Mouse (Mus musculus): ENCODE data around the gene Lyzl6.
A peak's percentile ranks its signal among the peaks of the same experiment; 100 is the strongest.
"Not testable (repeated sequence)": the region's sequence is repeated elsewhere in the genome, so short reads cannot be mapped to it uniquely, and the experiment has no call there.

The Lyzl6 gene

DNA sequence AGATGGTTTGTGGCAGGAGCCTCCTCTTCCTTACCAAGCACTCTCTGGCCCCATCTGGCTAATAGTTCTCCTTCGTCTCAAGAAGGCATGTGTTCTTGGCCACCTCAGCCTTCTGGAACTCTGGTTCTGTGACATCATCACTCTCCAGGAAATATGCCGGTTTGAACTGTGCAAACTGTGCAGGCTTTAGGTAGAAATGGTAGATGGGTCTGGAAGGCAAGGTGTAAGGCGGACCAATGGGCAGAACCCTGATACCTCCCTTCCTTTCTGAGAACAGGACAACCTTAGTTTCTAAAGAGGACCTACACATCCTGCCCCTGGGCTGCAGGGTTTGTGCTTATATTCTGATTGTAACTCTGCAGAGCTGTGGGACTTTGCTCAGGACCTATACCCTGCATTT is at the start of gene Lyzl6:
Gene Lyzl6 (minus strand): TSS at position 101 of the 400 bp plus-strand sequence.
- no peak for DNase-seq (ENCODE audit: low spot score)

GRCm38 (mm10) chr11:103686706-103687105 is 48.0 kb upstream of the Lyzl6 start:
- no peak for DNase-seq (ENCODE audit: low spot score)

GRCm38 (mm10) chr11:103685261-103685736 is 46.6 kb upstream of the Lyzl6 start:
- DNase-seq (ENCODE audit: low spot score), result no peak

DNA sequence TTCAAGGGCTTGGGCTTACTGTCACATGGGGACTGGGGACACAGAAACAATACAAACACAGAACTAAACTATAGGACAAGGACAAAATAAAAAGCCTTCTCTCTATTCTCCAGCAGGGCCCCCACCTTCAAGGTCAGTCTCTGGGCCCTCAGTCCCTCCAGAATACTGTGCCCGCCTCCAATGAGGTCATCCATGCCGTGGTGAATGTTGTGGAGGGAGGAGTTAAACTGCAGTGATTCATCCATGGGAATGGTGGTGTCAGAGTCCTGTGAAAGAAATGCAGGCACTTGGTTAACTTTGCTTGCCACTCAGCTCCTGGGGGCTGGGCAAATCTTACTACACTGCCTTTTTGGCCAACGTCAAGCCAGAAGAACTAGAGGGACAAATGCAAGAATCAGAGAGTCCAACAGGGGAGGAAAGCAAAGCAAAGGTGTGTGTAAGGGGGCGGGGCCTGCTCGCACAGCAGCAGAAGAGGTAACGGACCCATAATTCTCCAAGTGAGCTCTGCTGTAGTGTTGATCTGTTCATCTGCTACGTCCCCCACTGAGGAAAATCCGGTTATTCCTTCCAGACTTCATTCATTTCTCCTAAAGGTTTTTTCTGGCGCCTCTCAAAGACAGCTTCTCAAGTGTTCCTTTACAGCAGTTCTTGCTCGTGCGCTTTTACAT is 45.1 kb upstream of the Lyzl6 start:
- no peak for DNase-seq (ENCODE audit: low spot score)

DNA sequence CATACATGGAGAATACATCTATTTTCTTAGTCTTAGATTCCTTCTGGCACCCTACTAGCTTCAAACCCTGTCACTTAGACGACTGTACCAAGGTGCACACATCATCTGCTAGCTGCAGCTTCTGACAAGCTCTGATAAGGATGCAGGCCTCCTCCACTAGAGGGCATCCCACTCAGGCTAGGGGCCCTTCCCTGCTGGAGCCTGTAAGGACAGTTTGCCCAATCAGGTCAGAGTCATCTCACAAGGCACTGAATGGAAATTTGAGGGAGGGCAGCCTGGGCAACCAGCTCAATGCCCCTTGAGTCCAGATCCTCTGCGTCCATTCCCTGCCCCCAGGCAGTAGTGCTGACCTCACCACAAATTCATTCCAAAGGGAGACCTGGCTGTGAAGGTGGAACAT is 38.4 kb upstream of the Lyzl6 start:
- DNase-seq (ENCODE audit: low spot score), result not testable (repeated sequence)

GRCm38 (mm10) chr11:103675556-103675955 is 36.9 kb upstream of the Lyzl6 start:
- no peak for DNase-seq (ENCODE audit: low spot score)

DNA sequence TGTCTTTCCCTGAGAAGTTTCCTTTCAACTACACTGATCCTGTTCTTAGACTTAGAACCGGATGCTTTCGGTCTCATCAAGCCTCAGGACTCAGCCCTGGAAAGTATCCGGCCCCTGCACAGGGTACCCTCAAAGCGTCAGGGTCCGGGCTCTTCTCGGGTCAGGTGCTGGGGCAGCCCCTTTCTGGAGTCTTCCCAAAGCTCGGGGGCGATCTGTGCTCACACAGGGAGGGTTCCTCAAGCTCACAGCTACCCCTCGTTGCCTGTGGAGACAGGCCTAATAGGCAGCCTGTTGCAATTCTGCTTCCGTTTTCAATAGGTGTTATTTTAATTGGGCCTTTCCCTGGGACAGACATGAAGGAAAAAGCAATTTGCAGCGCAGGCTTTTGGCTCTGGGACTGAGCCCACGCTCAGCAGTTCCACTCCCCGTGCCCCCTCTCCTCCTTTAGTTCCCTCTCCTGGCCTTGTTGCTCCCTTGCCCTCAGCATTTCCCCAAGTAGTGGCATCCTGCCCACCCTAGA is 28.3 kb upstream of the Lyzl6 start:
- no peak for DNase-seq (ENCODE audit: low spot score)

DNA sequence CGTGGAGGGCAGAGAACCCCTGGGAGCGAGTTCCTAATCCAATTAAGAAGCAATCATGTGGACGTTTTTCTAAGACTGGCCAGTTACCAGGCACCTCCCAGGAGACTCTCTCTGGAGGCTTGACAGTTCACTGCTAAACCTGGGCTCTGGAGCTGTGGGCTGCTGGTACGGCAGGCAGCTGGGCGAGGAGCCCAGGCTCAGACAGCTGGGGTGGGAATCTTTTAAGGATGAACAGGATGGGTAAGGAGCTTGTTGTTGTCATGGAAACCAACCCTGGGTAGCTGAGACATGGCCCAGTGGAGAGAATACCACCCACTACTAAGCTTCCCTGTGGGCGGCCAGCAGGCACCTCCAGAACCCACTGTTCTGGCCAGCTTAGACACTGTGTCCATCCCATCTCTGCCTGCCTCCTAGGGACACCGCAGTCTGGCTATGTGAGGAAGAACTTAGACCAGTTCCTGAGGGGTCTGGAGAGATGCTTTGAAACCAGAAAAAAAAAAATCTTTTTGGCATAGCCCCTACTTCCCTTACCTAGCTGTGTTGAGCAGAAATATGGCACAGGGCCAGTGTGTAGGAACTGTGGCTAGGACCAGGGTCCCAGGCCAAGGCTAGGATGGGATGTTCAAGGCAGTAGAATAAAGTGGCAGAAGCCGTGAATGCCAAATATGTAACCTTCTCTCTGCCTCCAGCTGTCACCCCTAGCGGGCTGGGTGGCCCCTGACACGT is 27.7 kb upstream of the Lyzl6 start:
- no peak for DNase-seq (ENCODE audit: low spot score)

- DNase-seq (ENCODE audit: low spot score), result no peak
These were observed 27.0 kb upstream of the Lyzl6 start for GRCm38 (mm10) chr11:103665695-103666094.

GRCm38 (mm10) chr11:103663119-103663518 is 24.4 kb upstream of the Lyzl6 start:
- no peak for DNase-seq (ENCODE audit: low spot score)

DNA sequence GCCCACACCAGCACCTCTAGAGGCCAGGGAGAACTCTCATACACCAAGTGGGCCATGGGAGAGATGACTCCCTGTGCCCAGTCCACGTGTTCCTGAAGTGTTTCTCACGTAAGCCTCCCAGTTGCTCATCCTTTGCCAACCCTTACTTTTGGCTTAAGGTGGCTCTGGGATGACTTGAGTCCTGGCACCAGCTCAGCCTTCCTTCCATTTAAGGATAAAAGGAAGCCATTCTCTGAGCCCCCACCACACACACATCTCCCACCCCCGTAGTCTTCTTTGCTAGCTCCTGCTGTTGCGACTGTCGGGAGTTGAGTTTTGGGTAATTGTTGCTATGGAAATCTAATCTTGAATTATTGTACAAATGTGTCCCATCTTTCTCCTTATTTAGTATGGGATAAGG is 23.9 kb upstream of the Lyzl6 start:
- no peak for DNase-seq (ENCODE audit: low spot score)

- no peak for DNase-seq (ENCODE audit: low spot score)
These were observed 23.2 kb upstream of the Lyzl6 start for GRCm38 (mm10) chr11:103661863-103662262.

DNA sequence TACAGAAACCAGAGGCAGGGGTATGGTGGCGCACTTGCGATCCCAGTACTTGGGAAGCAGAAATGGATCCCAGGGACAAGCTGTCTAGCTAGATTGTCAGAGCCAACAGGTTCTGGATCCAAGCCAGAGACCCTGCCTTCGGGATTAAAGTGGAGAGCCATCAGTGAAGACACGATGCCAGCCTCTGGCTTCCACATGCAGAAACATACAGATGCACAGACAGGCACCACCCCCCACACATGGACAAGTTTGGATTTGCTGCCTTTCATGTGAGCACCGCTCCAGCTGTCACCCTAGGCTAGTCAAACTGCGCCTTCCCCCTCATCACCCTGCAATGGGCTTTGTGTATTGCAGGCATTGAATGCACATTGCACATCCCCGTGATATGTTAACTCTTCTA is 19.5 kb upstream of the Lyzl6 start:
- DNase-seq (ENCODE audit: low spot score), result no peak

DNA sequence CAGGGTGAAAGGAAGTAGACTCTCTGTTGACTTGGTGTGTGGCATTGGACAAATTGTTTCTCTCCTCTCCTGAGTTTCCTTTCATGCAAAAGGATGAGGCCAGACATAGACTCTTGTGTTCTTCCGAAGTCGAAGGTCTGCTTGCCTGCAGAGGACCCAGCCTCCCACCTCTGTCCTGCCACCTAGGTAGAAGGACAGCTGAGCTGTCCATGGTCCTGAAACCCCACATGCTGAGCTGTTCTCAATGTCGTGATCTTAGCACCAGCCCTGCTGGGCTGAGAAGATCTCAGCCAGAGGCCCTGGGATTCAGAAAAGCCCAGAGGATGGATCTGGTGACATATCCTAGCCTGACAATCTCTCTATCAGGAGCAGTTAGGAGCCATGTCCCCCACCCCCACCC is 17.8 kb upstream of the Lyzl6 start:
- DNase-seq (ENCODE audit: low spot score), result peak; percentile 9

DNA sequence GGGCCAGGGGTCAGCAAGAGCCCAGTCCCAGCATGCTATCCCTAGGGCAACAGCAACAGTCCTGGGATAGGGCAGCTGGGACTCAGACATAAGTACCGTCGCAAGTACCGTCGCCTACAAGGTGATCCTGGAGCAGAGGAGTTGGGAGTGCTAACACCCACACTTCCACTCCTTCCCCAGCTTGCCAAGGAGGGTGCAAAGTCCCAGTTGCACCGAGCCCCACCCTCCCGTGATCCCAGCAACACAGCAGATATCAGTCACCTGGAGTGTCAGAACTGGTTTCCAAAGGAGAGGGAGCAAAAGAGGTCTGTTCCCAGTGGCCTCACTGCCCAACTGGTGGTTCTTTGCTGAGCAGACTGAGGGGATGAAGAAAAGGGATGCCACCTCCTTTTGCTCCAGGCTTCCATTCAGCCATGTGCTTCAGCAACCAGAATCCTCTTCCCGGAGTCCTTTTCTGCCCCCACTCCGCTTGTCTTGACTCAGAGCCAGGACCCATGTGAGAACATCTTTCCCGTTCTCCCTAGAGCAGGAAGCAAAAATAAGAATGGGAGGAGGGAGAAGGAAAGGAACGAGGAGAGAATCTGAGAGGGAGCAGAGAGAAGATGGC is 14.8 kb upstream of the Lyzl6 start:
- DNase-seq (ENCODE audit: low spot score), result no peak

- DNase-seq (ENCODE audit: low spot score), result no peak
These were observed 12.7 kb upstream of the Lyzl6 start for GRCm38 (mm10) chr11:103651426-103651825.

GRCm38 (mm10) chr11:103649983-103650493 is 11.3 kb upstream of the Lyzl6 start:
- DNase-seq (ENCODE audit: low spot score), result no peak

DNA sequence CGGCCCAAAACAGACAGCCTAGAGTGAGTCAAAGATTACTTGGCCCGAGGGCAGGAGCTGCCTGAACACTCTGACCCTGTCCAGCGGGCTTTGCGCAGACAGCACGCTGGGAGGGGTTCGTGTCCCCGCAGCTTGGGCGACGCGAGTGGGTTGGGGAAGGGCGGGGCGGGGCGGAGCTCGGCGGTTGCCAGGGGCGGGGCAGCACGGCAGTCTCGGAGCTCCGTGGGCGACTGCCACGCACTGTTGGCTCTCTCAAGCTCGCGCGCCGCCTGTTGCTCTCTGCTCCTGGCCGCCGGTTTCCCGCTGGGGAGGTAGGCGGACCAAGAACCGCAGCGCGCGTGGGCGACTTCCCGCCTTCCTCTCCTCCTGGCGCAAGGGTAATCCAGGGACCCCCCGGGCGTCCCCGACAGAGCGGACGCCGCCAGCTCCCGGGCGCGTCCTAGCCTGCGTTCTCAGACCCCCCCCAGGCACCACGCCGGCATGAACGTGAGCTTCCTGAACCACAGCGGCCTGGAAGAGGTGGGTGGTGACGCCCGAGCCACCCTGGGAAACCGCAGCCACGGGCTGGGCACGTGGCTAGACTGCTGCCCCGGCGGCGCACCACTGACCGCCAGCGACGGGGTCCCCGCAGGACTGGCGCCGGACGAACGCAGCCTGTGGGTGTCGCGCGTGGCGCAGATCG is 10.8 kb upstream of the Lyzl6 start, which contains the start of gene Rprml:
Gene Rprml (plus strand): TSS at position 270 of the 682 bp plus-strand sequence.
- no peak for DNase-seq (ENCODE audit: low spot score)

- no peak for DNase-seq (ENCODE audit: low spot score)
These were observed 10.0 kb upstream of the Lyzl6 start for GRCm38 (mm10) chr11:103648656-103649055.

GRCm38 (mm10) chr11:103647921-103648620 is 9.4 kb upstream of the Lyzl6 start:
- no peak for DNase-seq (ENCODE audit: low spot score)

DNA sequence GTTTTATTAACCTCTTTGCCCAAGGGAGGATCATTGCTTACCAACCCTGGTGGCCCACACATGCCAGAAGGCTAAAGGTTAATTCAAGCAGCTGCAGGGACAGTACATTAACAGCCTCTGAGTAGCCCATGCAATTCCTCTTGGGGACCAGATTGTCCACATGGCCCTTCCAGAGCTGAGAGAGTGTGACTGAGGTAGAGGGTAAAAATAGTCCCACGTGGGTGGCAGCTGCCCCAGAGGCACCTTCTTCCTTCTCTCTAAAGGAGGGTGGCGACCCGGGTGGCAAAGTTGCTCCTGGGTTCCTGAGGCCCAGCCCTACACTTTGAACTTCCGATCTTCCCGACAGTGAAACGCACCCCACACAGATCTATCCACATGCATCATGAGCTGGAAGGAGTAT is 7.6 kb upstream of the Lyzl6 start:
- DNase-seq (ENCODE audit: low spot score), result no peak
